Mouse (Mus musculus) frontal cortex, adult (tissue): ENCODE measurements around the gene Col4a2.
A peak's percentile ranks its signal among the peaks of the same experiment; 100 is the strongest.

Experiments
- ATAC-seq: cut with Nextera tagmentation; 2 replicates; pipeline ENCODE4 v1.9.2; 2017; ENCODE audit warnings: mild to moderate bottlenecking, moderate library complexity, mixed read lengths; ENCODE audit not compliant: low TSS enrichment

Col4a2 gene

DNA sequence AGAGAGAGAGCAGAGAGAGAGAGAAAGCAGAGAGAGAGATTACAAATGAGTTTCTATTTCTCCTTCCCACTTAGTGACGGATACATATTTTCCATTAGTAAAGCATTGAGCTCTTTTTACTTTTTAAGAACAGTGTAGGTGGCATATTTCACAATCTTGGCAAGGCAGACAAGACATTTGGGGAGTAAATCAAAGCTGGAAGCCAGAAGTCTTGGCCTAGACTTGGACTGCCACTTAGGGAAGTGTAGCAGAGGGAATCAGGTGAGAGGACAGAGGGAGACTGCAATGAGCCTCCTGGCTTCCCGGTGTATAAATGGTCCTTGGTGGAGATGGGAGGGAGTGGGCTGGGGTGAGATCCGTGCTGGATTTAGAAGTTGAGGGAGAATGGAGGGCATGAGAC, 70.3 kb downstream of the Col4a2 start:
- peak; percentile 55 for ATAC-seq

- no peak for ATAC-seq
Measured at GRCm38 (mm10) chr8:11383379-11383778, 70.8 kb downstream of the Col4a2 start.

GRCm38 (mm10) chr8:11384841-11385240, 72.2 kb downstream of the Col4a2 start:
- no peak for ATAC-seq

DNA sequence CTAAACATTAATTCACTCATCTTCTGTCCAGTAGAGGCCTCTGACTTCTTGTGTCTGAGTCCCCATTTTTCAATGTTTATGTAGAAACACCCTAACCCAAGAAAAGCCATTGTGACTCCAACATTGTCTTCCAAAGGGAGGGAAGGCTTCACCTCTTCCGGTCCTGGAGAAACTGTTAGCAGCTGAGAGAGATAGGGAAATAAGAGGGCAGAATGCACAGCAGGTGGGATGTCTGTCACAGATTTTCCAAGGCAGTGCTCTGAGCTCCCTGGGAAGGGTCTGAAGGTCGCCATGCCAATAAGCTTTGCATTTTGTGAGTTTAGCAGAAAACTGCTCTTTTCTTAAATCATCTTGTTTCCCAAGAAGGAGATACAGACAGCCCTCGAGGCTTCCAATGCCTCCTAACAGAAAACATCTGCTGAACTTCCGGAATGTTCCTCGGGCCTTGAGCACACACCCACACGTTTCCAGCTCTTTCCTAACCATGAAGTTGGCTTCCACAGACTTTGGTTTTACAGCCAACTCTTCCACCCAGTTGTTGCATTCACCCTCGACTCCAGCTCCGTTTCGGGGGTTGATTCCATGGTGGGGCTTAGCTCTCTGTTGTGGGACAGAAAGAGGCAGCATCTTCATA, 72.8 kb downstream of the Col4a2 start:
- ATAC-seq, result peak; percentile 16; the same call in 1 of the 2 replicates

- ATAC-seq, result no peak
Measured at GRCm38 (mm10) chr8:11387282-11387681, 74.7 kb downstream of the Col4a2 start.

DNA sequence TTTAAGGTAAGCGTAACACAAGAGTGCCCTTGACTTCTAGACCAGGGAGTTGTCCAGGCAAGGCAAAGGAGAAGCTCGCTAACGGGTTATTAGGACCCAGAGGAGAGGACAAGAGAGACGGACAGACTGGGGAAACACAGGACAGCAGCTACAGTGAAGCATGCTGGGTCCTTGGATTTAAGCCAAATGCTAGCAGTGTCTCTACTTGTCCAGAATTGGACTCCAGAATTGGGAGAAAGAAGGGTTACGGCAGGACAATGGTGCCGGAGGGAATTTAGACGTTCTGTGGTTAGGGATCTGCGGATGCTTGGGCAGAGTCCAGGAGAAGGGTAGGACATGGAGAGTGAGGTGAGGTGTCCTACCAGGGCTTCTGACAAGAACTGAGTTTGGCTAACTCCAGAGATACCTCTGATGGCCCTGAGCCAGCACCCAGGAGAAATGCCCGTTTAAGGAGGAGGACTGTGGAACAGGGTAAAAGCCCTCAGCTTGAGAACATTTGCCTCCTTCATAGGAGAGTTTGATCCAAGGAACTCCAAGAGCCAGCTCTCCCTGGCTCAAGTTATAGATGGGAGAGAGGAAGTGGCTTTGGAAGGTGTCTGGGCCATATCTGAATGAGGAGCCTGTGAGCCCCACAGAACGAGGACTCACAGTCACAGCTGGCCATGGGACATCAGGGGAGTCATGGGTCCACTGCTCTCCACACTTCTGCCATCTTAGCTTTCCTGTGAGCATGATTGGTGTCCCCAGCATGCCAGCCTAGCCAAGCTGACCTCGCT, 76.9 kb downstream of the Col4a2 start:
- ATAC-seq, result no peak

GRCm38 (mm10) chr8:11392739-11393138, 80.1 kb downstream of the Col4a2 start:
- 0 out of 2 replicates have a peak, but pooled peaks have one; percentile 41 for ATAC-seq

- ATAC-seq, result 0 out of 2 replicates have a peak, but pooled peaks have one; percentile 36
Measured at GRCm38 (mm10) chr8:11393161-11393560, 80.6 kb downstream of the Col4a2 start.

DNA sequence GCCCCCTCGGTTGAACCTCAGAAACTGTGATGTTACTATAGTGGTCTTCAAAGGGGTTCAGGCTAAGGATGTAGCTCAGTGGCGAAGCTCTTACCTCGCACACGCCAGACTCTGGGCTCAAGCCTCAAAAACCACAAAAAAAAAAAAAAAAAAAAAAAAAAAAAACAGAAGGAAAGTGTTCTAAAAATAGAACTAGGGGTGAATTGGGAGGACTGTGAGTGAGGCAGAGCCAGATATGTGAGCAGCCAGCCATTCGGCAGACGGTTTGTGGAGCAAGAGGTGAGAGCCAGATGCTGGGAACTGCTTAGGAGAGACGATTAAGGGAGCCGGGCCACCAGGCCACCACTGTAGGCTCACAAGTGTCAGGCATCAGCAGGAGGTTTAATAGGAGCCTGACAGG, 81.0 kb downstream of the Col4a2 start:
- ATAC-seq, result no peak

DNA sequence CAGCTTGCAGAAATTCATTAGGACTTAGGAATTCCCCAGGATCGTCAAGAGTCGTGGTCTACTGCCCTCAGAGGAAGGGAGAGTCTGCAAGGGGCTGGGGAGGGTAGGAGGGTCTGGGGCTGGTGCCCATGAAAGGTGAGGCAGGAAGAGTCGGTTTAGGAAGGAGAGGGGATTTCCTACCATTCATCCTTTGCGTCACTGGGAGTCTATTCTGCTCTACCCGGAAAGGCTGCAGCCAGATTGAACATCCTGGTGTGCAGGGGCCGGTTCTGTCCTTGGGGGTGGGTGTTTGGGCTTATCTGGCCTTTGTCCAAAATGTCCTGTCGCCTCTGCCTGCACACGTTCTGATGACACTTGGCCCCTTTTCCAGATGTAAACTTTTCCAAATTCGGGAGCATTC, 82.2 kb downstream of the Col4a2 start:
- no peak for ATAC-seq

GRCm38 (mm10) chr8:11395601-11396000, 83.0 kb downstream of the Col4a2 start:
- ATAC-seq, result no peak

DNA sequence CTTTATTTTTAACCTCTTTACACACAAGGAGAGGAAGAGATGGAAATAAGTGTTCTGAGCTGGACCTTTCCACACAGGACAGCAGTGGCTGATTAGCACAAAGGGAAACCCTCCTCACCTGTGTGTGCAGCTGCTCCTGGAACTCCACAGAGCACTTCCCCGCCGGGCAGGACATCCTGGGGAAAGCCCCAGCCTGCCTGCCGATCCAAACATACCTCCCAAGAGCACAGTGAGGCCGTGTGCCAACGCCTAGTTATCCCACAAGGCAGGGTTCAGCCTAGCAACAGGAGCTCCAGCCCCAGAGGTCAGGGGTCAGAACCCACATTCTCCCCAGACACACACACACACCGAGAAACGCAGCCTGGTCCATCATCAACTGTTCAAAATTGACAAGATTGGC, 83.5 kb downstream of the Col4a2 start:
- no peak for ATAC-seq

DNA sequence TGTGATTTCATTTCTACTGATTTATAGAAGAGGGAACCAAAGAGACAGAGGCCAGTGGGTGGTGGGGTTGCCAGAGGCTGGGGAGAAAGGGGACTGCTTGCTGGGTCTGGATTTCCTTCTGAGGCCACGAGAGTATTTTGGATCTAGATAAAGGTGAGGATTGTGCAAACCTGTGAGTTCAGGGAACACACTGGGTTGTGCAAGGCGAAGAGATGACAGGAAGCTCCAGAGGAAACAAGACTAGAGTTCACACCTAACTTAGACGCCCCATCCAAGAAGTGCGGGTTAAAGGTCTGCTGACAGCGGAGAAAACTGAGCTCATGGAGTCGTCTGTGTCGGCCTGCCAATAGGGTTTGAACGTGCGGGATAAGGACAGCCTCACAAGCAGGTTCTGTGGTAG, 84.5 kb downstream of the Col4a2 start:
- ATAC-seq, result no peak

- ATAC-seq, result no peak
Measured at GRCm38 (mm10) chr8:11399706-11400105, 87.1 kb downstream of the Col4a2 start.

GRCm38 (mm10) chr8:11400244-11400643, 87.6 kb downstream of the Col4a2 start:
- no peak for ATAC-seq

DNA sequence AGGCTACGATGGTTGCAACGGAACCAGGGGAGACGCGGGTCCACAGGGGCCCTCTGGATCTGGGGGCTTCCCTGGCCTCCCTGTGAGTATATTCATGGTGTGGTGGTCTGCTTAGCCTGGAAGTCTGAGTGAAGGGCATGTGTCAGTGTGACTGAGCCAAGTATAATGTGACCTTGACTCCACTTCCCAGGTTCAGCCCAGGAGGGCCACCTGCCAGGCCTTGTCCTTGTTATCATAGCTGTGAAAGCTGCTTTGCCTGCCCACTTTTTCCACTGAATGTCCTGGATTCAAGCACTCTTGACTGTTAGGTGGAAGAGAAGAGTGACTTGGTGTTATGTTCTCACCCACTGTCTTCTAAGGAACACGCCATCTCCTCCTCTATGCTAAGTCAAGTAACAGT, 88.6 kb downstream of the Col4a2 start:
- no peak for ATAC-seq

- ATAC-seq, result no peak
Measured at GRCm38 (mm10) chr8:11402220-11402619, 89.6 kb downstream of the Col4a2 start.

DNA sequence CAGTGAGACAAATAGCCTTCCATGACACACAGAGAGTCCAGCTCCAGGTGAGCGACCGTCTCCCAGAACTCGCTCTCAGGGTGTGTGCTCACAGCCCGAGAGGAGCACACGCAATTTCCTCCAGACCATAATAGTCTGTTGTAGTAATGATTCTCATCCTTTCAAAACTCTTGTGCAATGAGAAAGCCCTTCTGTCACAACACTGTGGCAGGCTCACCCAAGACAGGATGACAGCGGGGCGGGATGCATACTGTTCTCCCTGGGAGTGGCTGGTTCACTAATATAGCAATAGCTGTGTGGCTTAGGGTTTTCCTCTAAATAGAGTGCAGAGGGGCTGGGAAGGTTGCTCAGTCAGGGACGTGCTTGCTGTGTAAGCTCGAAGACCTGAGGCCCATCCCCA, 91.2 kb downstream of the Col4a2 start:
- ATAC-seq, result no peak

DNA sequence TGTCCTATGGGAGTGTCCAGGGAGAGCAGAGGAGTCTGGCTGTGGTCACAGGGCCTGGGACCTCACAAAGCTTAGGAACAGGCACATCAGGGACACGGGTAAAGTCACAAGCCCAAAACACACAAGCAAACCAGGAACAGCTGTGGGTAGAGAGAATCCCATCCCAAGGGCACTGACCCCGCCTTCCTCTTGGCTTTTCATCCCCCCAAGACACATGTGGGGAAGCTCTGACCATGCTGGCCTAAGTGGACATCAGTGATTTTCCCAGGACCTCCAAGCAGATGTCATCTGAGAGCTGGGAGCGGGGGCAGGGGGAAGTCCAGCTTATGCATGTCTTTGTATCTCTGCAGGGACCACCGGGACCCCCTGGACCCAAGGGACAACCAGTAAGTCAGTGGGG, 92.0 kb downstream of the Col4a2 start:
- no peak for ATAC-seq

DNA sequence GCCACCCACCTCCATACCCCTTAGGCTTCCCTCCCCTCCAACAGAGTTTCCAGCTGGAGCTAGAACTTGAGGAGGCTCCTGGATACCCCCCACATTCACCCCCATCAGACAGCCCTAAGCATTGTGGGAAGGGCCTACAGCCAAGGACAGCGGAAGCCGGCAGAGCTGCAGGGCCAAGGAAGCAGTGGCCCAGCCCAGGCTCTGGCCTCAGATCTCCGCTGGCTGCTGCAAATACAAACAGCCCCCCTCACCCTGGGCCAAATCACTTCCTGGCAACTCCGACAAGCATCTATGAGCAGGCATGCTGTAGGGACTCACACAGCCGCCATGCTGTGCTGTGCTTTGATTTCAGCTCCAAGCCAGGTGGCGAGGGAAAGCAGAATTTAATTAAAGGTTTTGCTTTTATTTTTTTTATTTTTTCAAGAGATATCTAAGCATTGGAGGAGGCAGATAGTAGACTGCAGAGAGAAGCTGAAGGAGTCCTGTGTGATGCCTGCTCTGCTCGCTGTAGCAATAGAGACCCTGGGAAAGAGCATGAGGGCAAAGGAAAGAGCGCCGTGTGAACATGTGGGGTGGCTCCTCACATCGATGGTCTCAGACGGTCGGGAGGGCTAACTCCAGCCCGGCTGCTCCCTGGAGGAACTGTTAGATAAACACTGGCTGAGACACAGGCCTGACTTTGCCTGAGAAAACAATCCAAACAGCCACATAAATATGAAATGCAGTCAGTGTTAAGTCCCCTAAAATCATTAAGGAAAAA, 93.3 kb downstream of the Col4a2 start:
- ATAC-seq, result peak; percentile 81

GRCm38 (mm10) chr8:11411504-11412124, 99.0 kb downstream of the Col4a2 start:
- peak; percentile 35 for ATAC-seq

GRCm38 (mm10) chr8:11412450-11412849, 99.8 kb downstream of the Col4a2 start:
- ATAC-seq, result no peak
